Mouse (Mus musculus): ENCODE data around the gene Mrpl3. TPM values are rescaled to one million over a fixed set of nuclear protein-coding genes. Genes with fewer than 3 reads are reported as not detected.

Mrpl3 gene
- total RNA-seq, 4 experiments from 2014 or later = 65.9 to 76.9 (median 73.6) TPM

Other genes with a start within 250 kb of the Mrpl3 start
- gene Nudt16, start 78.6 kb downstream of the Mrpl3 start, total RNA-seq (2022) = 1 to 10 TPM; 6.3 to 8.0 (median 7.6) TPM
- gene 1700080E11Rik, start 91.9 kb downstream of the Mrpl3 start, total RNA-seq (2022) = not detected

Measured in gastrocnemius, adult 8-10 months (tissue).